Mouse (Mus musculus): Measurements from ENCODE around the gene Llcfc1. TPM values are rescaled to one million over a fixed set of nuclear protein-coding genes. Genes with fewer than 3 reads are reported as not detected.

The Llcfc1 gene
- total RNA-seq (2021): not detected

GRCm38 (mm10) chr6:41684131-41684530 is at the start of gene Llcfc1:
Llcfc1 (plus strand) TSS chr6:41684431.
- DNase-seq: no peak

GRCm38 (mm10) chr6:41635211-41635610 is 49.0 kb upstream of the Llcfc1 start:
- DNase-seq: no peak

- no peak for DNase-seq
Observed at GRCm38 (mm10) chr6:41636178-41636577, 48.1 kb upstream of the Llcfc1 start, which contains the start of gene Trpv6. Trpv6 (minus strand) TSS chr6:41636405.

- DNase-seq: no peak
Observed at GRCm38 (mm10) chr6:41637393-41637792, 46.8 kb upstream of the Llcfc1 start.

DNA sequence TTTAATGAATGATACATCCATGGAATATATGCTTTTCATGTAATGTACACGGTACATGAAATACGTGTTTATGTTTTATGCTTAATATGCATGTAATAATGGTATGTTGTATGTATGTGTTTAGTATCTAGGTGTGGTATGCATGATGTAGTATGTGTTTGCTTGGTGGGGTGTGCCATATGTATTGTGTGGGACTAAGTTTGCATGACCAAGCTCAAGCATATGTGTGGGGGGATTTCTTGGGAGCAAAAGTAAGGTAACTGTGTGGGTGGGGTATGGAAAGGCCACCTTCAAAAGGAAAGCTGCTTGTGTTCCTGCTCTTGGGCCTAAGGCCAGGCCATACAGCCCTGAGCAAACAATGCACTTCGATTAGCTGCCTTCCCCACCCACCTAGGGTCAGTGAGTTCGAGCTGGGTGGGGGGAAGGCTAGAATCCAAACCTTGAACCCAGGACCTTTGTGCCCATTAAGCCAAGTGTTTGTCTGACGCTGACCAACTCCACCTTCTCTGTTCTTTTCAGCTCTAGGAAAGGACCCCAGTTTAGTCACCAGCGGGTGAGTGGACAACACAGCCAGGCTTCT is 46.2 kb upstream of the Llcfc1 start:
- DNase-seq: no peak

GRCm38 (mm10) chr6:41640449-41640848 is 43.8 kb upstream of the Llcfc1 start:
- DNase-seq: no peak

DNA sequence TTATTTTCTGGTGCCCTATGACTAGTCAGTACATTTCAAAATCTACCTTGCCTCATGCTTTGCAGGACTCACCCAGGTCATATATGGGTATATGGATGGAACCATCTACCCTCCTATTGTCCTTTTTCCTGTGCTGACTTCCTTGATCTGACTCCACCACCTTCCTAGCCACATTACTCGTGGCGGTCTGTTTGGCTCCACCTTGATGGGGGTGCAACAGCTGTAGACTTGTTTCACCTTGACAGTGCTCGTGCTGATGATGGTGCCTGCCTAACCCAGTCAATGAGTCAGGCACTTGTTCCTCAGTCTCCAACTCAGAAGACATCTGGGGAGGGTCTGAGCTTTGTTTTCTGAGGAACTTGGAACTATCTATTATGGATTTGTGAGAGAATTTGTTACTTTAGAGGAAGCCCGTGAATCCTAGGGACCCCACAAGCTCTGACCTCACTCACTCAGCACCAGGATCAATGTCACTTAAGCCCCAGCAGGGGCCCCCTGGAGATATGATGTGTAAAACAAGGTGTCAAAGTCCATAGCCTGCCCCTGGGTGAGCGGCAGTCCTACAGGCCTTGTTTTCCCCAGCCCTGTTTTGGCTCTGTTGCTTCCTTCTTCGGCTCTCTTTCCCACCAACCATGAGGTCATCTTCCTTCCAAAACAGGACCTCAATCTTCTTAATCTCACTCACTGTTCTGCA is 42.9 kb upstream of the Llcfc1 start:
- no peak for DNase-seq

DNA sequence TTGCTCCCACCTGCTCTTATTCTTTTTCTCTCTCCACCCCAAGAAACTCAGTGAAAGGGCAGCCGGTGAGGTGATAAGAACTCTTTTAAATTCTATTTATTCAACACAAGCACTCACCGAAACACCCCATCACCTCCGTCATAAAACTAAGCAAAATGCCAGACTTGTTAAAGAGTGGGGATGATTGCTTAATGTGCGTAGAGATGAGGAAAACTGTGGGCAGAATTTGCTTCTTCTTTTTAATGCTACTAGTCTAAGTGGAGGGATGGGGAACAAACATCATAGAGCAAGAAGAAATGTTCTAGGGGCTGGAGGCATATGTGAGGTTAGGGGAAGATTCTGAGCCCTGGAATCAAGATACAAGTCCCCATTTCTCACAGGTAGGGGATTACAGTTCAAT is 41.5 kb upstream of the Llcfc1 start:
- no peak for DNase-seq

DNA sequence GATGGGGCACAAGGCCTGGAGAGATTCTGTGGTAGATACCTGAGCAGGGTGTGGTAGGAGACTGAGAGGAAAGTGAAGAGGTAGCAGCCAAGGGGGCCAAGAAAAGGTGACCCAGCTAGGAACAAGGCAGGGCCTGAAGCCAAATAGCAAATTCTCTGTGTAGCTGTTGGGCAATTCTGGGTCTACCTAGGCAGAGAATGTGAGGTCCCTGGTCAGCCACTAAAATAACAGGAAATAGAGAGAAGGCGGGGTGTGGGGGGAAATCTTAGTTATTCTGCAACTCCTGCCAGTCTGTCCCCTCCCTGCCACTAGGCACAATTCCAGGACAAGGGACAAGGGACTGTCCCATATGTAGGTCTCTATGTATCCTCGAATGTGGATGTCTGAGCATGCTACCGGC is 41.0 kb upstream of the Llcfc1 start:
- DNase-seq: no peak

GRCm38 (mm10) chr6:41646220-41646619 is 38.0 kb upstream of the Llcfc1 start:
- DNase-seq: no peak

- DNase-seq: no peak
Observed at GRCm38 (mm10) chr6:41646672-41647071, 37.6 kb upstream of the Llcfc1 start.

DNA sequence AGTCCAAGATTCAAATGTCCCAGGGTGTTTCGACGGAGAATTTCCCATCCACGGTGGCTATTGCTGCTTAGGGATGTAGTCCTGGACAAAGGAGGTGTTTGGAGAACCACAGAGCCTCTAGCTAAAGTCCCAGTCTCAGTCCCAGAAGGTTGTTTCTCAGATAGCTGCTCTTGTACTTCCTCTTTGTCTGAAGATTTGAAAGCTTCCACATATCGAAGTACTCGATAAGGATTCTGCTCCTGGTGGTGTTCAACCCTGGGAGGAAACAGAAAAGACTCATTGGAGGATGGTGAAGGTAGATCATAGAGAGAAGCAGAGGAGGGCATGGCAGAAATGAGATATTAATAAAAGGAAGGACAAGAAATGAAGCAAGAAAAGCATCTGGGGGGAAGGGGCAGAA is 31.1 kb upstream of the Llcfc1 start:
- no peak for DNase-seq

DNA sequence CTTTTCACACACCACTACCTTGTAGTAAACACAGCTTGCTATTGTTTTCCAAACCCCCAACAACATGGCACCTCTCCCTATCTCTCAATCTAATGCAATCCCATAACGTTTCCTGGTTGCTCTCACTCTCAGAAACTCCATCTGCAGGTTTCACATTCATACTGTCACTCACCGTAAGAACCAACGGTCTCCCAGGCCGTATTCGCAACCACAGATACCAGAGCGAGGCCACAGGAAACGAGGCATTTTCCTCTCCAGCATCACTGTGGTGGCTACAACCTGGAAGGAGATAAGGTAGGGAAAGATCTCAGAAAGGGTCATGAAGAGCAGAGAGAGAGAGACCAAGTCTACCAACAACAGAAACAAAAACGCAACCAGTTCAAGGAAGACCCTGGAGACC is 29.6 kb upstream of the Llcfc1 start:
- DNase-seq: no peak

GRCm38 (mm10) chr6:41658487-41658886 is 25.7 kb upstream of the Llcfc1 start:
- DNase-seq: no peak

GRCm38 (mm10) chr6:41662320-41662719 is 21.9 kb upstream of the Llcfc1 start:
- no peak for DNase-seq

DNA sequence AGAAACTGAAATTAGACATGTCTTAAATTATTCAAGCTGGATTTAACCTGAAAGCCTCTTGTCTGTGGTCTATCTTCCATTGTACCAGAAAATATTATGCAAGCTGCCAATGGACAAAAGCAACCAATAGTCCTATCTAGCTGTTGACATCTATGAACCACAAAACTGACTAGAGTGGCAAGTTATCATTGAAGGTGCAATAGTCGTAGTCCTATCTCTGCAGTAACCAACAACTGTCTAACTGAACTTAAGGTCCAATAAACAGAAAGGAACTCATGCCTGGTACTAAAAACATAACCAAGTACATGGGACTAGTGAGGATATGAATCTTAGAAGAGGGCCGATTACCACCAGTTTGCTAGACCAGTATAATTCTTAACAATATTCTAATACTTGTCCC is 7.7 kb upstream of the Llcfc1 start:
- DNase-seq: no peak

GRCm38 (mm10) chr6:41680669-41681068 is 3.6 kb upstream of the Llcfc1 start, which contains the start of gene Trpv5:
Trpv5 (minus strand) TSS chr6:41680769.
- no peak for DNase-seq

DNA sequence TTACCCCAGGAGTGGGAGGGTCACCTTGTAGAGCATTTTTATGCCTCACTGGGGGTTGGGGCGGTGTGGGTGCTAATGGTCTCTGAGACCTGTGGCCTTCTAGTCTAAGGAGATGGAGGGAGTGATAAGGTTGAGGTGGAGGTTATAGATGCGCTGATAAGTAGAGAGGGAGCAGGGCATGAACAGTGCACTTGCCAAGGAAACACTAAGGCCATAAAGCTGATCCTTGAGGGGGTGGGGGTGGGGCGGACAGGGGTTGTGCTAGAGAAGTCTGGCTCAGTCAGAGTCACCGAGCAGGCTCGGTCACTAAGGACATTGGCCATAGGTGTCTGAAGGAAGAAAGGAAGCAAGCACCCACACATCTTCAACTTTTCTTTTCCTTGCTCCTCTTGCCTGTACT is 2.6 kb upstream of the Llcfc1 start:
- no peak for DNase-seq

DNA sequence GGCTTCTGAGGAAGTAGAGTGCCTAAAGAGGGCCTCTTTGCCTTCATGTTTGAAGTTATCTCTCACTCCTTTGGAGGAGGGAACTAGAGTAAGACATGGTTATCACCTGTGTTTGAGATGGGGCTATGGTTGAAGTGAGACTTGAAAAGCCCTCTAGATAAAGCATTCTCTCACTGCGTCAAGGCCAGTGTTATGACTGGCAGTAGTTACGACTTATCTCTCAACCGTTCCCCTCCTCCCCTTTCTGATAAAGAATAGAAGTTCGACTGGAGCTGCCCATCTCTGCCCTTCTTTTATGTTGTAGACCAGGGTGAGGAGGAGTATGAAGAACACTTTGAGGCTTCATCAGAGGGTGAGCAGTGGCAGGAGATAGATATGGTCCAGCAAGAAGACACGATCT is 680 bp downstream of the Llcfc1 start:
- DNase-seq: no peak

DNA sequence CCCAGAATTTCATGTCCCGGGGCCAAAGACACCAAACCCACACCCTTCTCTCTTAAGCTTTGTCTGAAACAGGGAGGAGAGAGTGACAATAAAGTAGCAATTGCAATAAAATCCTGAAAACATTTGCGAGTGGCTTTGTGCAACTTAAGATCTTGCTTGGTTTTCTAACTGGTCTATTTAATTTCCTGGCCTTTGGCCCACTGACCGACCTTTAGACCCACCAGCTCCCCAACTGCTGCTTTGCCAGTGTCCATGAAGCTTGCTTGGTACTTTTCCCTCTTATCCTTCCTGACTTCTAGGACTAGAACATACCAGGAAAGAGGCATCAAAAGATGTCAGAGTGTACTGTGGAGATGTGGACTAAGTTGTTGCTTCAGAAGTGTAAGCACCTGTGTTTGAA is 1.4 kb downstream of the Llcfc1 start:
- no peak for DNase-seq

DNA sequence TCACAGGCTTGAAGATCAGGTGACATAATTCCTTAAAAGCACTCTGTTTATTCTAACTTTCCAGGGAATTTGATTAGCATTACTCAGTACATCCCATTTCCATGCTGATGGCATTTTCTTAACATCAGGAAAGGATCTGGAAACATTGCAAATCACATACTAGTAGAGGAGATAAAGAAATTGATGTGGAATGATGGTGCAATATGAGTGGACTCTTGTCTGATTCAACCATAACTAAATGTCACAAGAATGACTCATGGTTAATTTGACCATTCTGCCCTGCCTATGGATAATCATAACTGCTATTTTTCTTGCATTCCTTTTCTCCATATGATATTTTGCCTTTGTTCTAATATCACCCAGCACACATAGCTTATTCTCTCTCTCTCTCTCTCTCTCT is 8.0 kb downstream of the Llcfc1 start:
- no peak for DNase-seq

DNA sequence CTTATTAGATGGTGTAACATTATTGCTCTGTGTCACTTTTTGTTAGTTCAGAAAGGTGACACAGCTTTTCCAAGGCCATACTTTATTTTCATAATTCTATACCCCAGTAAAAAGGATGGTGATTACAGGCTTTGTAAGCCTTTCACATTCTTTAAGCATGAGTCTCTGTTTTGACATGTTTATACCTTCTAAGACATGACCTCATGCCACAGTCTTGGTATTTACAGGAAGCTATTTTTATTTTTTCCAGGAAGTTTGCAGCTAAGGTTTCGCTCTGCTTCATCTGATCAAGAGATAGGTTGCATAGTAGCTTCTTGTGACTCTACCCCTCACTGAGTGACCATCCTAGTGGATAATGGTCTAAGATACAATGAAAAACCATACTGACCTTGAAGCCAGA is 10.2 kb downstream of the Llcfc1 start:
- DNase-seq: no peak

GRCm38 (mm10) chr6:41701245-41701644 is 17.0 kb downstream of the Llcfc1 start:
- DNase-seq: no peak

GRCm38 (mm10) chr6:41702928-41703327 is 18.7 kb downstream of the Llcfc1 start:
- DNase-seq: no peak

GRCm38 (mm10) chr6:41704123-41704522 is 19.9 kb downstream of the Llcfc1 start, which contains the start of gene Kel:
Kel (minus strand) TSS chr6:41704339.
- no peak for DNase-seq
